Mouse (Mus musculus): Measurements from ENCODE around the gene Klhl11. TPM values are rescaled to one million over a fixed set of nuclear protein-coding genes. Genes with fewer than 3 reads are reported as not detected.

Gene Klhl11
- polyA plus RNA-seq, 1 experiment, result 20.9 TPM

DNA sequence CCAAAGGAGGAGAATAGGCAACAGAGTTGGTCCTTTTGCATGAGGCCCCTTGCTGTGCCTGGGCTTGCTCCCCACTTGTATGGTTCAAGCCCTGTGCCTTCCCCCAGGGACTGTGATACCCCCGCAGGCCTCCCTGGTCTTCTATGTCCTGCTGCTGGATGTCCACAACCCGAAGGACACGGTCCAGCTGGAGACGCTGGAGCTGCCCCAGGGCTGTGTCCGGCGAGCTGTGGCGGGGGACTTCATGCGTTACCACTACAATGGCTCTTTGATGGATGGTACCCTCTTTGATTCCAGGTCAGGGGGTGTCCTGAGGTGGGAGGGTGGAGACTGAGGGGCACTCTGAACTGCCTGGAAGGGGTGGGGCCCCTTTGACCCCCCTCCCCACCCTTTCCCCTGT lies 51.0 kb downstream of the Klhl11 start:
- no peak overlapping the region for H3K27ac ChIP-seq (ENCODE audit: insufficient read depth, low read length)
- H3K4me1 ChIP-seq (ENCODE audit: control insufficient read depth, insufficient read depth, low read length), result no peaks in the 10 kb centered on the region
- no peak overlapping the region for H3K4me3 ChIP-seq (ENCODE audit: insufficient read depth, low read length)
- no peak for TF ChIP-seq CTCF (IDR thresholded peaks at IDR 0.05; ENCODE audit: borderline replicate concordance, insufficient read depth, low read length)
- TF ChIP-seq POLR2A (IDR thresholded peaks at IDR 0.05; ENCODE audit: low read depth, low read length), result no peak

DNA sequence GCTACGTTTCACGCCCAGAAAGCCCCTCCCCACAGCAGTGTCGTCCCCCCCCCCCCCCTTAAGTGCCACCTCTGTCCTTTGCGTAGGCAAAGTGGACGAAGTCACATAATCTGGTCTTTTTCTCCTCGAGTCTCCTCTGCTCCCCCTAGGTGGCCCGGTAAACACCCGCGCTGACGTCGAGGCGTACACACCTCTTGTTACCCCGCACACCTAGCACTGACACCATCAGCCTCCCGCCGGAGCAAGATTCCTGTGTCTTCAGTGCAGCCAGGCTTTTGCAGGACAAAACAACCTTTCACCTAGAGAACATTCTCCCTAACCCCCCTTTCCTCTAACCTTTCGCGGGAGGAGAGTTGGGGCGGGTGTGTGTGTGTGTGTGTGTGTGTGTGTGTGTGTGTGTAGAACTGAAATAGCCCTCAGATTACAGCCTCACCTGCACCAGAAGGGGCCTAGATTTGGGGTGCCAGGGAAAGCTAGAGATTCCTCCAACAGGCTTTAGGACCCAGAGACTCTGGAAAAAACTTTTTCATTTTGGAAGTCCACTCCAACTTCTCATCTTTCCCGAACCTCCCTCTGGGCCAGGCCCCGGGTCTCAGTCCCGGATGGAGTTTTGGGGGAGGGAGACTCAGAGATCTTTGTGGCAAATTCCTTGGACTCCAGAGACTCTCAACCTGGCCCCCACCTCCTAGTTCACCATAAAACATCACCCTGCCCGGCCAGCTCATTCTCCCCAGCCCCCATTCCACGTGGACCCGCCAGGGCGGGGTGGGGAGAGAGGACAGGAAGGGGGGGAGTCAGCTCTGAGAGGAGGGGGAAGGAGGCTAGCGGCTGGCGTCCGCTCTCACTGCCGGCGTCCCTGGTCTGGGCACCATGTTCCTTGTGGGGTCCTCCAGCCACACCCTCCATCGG lies 57.4 kb downstream of the Klhl11 start, which contains the start of gene Fkbp10:
Fkbp10 (plus strand) TSS at position 784 of the 909 bp plus-strand sequence.
- TF ChIP-seq CTCF (IDR thresholded peaks at IDR 0.05; ENCODE audit: borderline replicate concordance, insufficient read depth, low read length), result no peak
- TF ChIP-seq POLR2A (IDR thresholded peaks at IDR 0.05; ENCODE audit: low read depth, low read length), result peak; percentile 89
- Histone ChIP-seq H3K4me3 (ENCODE audit: insufficient read depth, low read length) (peak within 1 kb of the TSS; percentile 97), H3K27ac (ENCODE audit: insufficient read depth, low read length) (peak within 1 kb of the TSS; percentile 92), H3K4me1 (ENCODE audit: control insufficient read depth, insufficient read depth, low read length) (peaks cover 6% of the 10 kb centered on the region; the same call in 1 of the 2 replicates)

DNA sequence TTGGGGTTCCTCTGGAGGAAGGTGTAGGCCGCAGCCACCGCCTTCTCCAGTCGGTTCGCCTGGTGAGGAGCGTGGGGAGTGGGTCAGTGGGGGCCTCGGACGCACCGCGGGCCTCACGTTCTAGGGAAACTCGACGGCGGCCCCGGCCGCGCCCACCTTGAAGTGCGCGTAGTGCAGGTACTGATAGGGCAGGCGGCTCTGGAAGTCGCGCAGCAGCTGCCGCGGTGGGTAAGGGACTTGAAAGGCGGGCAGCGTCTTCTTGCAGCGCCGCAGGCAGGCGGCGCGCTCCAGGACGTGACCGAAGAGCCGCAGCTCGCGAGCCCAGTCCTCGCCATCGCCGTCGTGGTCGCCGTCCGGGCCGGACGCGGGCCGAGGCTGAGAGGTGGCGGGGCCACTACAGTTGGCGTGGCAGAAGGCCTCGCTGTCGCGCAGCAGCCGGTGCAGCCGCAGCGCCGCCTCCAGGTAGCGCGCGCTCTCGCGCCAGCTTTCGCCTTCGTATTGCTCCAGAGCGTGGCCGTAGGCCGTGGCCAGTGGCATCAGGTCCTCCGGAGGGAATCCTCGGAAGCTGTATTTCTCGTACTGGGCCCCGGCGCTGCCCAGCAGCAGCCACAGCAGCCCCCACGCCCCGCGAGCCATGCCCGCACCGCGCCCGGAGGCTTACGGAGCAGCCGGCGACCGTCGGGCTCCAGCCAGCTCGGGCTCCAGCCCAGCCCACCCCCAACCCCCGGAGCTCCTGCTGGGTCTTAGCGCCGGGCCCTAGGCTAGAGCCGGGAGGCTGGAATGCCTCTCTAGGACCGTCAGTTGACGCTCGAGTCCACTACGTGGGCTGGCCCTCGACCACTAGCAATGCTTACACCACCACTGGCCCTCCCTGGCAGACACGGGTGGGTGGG lies 58.3 kb downstream of the Klhl11 start, which contains the start of gene P3h4:
P3h4 (minus strand) TSS at position 816 of the 893 bp plus-strand sequence.
- peak within 1 kb of the TSS; percentile 92 for H3K27ac ChIP-seq (ENCODE audit: insufficient read depth, low read length)
- TF ChIP-seq CTCF (IDR thresholded peaks at IDR 0.05; ENCODE audit: borderline replicate concordance, insufficient read depth, low read length), result peak; percentile 71; the same call in 1 of the 2 replicates
- peak; percentile 81 for TF ChIP-seq POLR2A (IDR thresholded peaks at IDR 0.05; ENCODE audit: low read depth, low read length)
- H3K4me3 ChIP-seq (ENCODE audit: insufficient read depth, low read length), result peak within 1 kb of the TSS; percentile 97
- peaks cover 6% of the 10 kb centered on the region; the same call in 1 of the 2 replicates for H3K4me1 ChIP-seq (ENCODE audit: control insufficient read depth, insufficient read depth, low read length)

DNA sequence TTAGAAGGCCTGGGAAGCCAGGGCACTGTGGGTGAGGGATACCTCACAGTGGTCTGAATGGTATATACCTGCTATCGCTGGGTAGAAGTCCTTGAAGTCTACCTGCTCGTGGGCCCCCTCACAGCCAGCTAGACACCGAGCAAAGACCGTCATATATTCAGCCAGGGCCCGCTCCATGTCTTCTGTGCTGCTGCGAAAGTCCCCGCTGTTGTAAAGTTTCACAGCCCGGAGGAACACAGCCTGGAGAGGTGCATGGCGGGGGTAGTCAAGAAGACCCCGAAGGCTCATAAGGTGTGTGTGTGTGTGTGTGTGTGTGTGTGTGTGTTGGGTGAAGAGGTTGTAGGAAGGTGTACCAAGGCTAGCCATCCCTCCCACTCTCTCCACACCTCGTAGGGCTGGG lies 59.0 kb downstream of the Klhl11 start:
- TF ChIP-seq POLR2A (IDR thresholded peaks at IDR 0.05; ENCODE audit: low read depth, low read length), result no peak
- Histone ChIP-seq H3K4me3 (ENCODE audit: insufficient read depth, low read length) (peak overlapping the region; percentile 87), H3K4me1 (ENCODE audit: control insufficient read depth, insufficient read depth, low read length) (peaks cover 6% of the 10 kb centered on the region; the same call in 1 of the 2 replicates), H3K27ac (ENCODE audit: insufficient read depth, low read length) (peak overlapping the region; percentile 91)

Other genes with a start within 250 kb of the Klhl11 start
- gene Krt16, start 223.8 kb downstream of the Klhl11 start, polyA plus RNA-seq (2011; ENCODE audit: insufficient read length, low read depth, missing spikeins), result not detected in 2 replicates
- not detected in 2 replicates for gene Krt17, start 211.7 kb downstream of the Klhl11 start, polyA plus RNA-seq (2011; ENCODE audit: insufficient read length, low read depth, missing spikeins)
- gene Krt42, start 202.9 kb downstream of the Klhl11 start, polyA plus RNA-seq (2011; ENCODE audit: insufficient read length, low read depth, missing spikeins), result not detected in 2 replicates
- gene Eif1, start 152.9 kb downstream of the Klhl11 start, polyA plus RNA-seq (2011; ENCODE audit: insufficient read length, low read depth, missing spikeins), result 960 and 1,192 TPM in 2 replicates
- gene Gast, start 138.3 kb downstream of the Klhl11 start, polyA plus RNA-seq (2011; ENCODE audit: insufficient read length, low read depth, missing spikeins), result not detected in 2 replicates
- 0.17 and 0.77 TPM in 2 replicates for gene Hap1, start 116.6 kb downstream of the Klhl11 start, polyA plus RNA-seq (2011; ENCODE audit: insufficient read length, low read depth, missing spikeins)
- 61.1 and 82.2 TPM in 2 replicates for gene Jup, start 75.0 kb downstream of the Klhl11 start, polyA plus RNA-seq (2011; ENCODE audit: insufficient read length, low read depth, missing spikeins)
- 75.2 and 85.8 TPM in 2 replicates for gene P3h4, start 57.9 kb downstream of the Klhl11 start, polyA plus RNA-seq (2011; ENCODE audit: insufficient read length, low read depth, missing spikeins)
- 283 and 298 TPM in 2 replicates for gene Fkbp10, start 57.0 kb downstream of the Klhl11 start, polyA plus RNA-seq (2011; ENCODE audit: insufficient read length, low read depth, missing spikeins)
- 44.8 and 52.0 TPM in 2 replicates for gene Nt5c3b, start 30.9 kb downstream of the Klhl11 start, polyA plus RNA-seq (2011; ENCODE audit: insufficient read length, low read depth, missing spikeins)
- 0.40 and 0.77 TPM in 2 replicates for gene Klhl10, start 30.8 kb downstream of the Klhl11 start, polyA plus RNA-seq (2011; ENCODE audit: insufficient read length, low read depth, missing spikeins)
- 111 and 143 TPM in 2 replicates for gene Acly, start 55.3 kb upstream of the Klhl11 start, polyA plus RNA-seq (2011; ENCODE audit: insufficient read length, low read depth, missing spikeins)
- 0.20 TPM in 1 of 2 replicates, not detected in the other for gene Ttc25, start 72.9 kb upstream of the Klhl11 start, polyA plus RNA-seq (2011; ENCODE audit: insufficient read length, low read depth, missing spikeins)
- gene Cnp, start 102.2 kb upstream of the Klhl11 start, polyA plus RNA-seq (2011; ENCODE audit: insufficient read length, low read depth, missing spikeins), result 10.1 and 10.6 TPM in 2 replicates
- gene Nkiras2, start 146.5 kb upstream of the Klhl11 start, polyA plus RNA-seq (2011; ENCODE audit: insufficient read length, low read depth, missing spikeins), result 29.2 and 29.9 TPM in 2 replicates
- gene Dnajc7, start 147.4 kb upstream of the Klhl11 start, polyA plus RNA-seq (2011; ENCODE audit: insufficient read length, low read depth, missing spikeins), result 214 and 225 TPM in 2 replicates
- gene Zfp385c, start 219.7 kb upstream of the Klhl11 start, polyA plus RNA-seq (2011; ENCODE audit: insufficient read length, low read depth, missing spikeins), result 1.1 TPM in 1 of 2 replicates, not detected in the other
- 3.5 and 7.8 TPM in 2 replicates for gene Dhx58, start 231.5 kb upstream of the Klhl11 start, polyA plus RNA-seq (2011; ENCODE audit: insufficient read length, low read depth, missing spikeins)
- 31.1 and 34.1 TPM in 2 replicates for gene Kat2a, start 239.7 kb upstream of the Klhl11 start, polyA plus RNA-seq (2011; ENCODE audit: insufficient read length, low read depth, missing spikeins)
- gene Hspb9, start 241.1 kb upstream of the Klhl11 start, polyA plus RNA-seq (2011; ENCODE audit: insufficient read length, low read depth, missing spikeins), result not detected in 2 replicates

Data from embryonic fibroblast, embryonic 13.5 days (primary cell).